Mouse (Mus musculus): ENCODE results near the gene Plch2.
"Not testable (repeated sequence)": the region's sequence is repeated elsewhere in the genome, so short reads cannot be mapped to it uniquely, and the experiment has no call there.

Gene Plch2

DNA sequence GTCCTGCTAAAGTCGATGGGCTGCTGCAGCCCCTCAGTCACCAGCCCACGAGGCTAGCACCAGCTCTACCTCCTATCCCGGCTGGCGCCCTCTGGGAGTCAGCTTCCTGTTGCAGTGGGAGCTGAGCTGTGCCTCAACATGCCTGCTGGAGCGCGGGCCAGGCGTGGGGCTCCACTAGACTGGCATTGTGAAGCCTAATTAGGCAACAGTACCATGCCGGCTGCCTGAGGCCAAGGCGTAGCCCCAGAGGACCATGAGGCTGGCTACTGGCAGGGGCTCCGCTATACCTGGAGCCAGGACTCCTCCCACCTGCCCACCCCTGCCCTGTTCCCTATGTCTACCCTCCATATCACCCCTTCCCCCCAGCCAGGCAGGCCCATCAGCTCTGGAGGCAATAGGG is at the start of gene Plch2:
Gene Plch2, minus strand, starts transcription at position 61 of the 400 bp plus-strand sequence.
- no peak for DNase-seq

DNA sequence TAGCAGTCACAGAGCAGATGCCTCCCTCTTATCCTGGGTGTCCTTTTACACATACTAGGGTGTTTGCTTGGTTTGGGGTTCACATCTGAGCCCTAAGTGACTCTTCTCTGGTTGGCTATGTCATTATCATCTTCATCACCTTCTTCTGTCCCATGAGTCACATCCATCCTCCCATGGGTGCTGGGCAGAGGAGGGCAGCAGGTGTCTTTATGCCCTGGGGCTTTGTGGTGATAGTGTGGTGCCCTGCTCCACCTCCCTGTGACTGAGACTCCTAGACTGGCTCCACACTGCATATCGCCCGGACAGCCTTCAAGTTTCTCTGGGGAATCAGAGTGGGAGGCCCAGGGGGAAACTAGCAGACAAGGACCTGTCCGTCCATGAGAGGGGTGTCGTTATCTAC is 42.0 kb upstream of the Plch2 start:
- DNase-seq, result no peak

DNA sequence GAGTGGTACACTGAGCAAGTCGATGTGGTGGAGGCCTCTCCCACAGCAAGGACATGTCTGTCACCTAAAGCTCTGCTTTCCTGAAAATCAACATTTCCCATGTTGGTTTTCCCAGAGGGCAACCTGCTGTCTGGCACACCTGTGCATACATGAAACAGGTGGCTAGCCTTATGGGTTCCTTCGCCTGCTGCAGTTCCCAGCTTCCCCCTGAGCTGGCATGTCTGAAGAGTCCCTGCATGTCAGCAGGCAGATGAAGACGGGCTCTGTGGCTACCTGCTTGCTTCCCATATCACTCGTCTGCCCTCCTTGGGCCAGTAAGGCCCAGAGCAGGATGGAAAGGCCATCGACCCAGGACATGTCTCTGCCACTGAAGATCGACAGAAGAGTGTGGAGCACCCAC is 40.9 kb upstream of the Plch2 start:
- DNase-seq, result no peak

DNA sequence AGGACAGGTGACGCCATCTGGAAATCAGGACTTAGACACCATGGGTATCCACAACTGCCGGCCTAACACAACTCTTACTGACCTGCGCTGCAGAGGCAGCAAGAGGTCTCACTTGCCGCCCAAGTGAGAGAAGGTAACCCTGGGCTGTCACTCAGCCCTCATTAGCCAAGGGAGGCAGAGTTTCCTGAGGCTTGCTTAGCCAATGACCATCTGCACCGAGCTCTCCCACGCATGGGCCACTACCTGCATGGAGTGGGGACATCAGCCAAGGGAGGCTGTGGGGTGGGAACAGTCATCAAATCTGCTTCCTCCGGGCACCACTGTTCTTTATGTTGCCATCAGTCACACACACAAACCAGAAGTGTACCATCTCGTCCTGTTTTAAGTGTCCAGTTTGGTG is 39.4 kb upstream of the Plch2 start:
- DNase-seq, result no peak

DNA sequence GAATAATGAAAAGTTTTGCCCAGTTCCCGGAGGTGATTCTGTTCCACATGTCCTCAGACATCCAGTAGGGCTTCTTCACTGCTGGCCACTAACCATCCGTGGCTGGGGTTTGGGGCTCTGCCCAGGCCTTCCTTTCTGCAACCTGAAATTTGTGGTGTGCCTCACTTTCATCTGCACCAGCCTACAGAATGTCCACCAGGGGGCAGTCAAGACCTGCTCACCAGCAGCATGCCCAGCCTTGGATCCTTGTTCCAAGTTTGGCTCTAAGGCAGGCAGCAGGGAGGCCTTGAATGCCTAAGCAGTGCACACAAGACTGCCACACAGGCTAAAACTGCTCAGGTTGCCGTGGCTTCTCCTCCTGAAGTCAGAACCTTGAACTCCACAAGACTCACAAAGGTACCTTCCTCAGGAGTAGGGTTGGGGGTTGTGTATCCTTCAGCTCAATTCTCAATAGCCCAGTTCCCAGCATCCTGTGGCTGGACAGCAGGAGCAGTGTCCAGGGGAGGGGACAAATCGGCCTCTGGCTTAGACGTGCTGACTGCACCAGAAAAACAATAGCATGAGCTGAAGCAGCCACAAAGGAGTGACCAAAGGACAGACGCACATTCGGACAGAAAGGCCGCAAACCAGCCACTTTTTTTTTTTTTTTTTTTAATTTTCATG is 38.8 kb upstream of the Plch2 start:
- peak; percentile 82 to 84 for DNase-seq

DNA sequence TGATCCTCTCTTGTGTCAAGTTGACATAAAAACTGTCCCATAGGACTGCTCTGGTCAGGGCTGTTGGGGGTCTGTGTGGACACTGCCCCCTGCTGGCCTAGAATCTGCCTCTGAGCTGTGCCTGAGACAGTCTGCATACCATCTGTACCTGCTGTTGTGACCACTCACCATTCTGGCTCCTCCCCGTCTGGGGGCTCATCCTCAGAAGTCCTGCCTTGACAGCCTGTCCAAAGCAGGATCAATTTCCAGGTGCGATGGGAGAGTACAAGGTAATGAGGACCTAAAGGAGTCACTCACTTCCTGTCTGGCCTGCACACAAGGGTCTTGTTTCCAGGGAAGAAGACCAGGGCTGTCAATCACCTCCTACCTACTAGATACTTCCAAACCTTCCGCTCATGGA is 38.0 kb upstream of the Plch2 start:
- peak in 1 of 2 experiments; percentile 61 for DNase-seq

DNA sequence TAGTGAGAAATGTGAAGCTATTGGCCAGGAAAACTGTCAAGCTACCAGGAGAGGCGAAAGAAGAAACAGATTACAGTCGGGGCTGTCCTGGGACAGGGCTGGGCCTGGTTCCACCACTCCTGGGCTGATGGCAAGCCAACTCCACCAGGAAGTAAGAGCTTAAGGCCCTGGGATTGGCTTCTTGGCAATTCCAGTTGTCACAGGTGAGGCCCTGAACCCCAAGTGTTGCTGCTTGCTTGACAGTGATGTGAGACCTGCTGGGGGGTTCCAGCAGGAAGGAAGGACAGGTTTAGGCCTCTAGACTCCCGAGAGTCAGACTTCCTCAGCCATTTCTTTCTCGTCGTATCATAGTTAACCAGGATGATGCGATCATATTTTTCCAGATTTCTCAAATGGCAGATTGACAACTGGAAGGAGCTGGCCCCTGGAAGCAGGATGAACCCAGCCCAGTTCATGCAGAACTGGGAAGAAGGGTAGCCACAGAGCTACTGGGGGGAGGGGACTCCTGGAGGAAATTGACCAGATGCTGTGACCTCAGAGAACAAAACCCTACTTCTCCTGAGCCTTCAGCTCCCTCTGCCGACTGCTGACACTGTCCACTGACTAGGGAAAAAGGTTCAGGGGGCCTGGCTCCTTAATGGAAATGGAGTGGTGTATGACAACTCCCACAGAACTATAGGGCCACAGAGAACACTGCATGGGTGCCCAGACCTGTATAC is 37.0 kb upstream of the Plch2 start:
- DNase-seq, result no peak

DNA sequence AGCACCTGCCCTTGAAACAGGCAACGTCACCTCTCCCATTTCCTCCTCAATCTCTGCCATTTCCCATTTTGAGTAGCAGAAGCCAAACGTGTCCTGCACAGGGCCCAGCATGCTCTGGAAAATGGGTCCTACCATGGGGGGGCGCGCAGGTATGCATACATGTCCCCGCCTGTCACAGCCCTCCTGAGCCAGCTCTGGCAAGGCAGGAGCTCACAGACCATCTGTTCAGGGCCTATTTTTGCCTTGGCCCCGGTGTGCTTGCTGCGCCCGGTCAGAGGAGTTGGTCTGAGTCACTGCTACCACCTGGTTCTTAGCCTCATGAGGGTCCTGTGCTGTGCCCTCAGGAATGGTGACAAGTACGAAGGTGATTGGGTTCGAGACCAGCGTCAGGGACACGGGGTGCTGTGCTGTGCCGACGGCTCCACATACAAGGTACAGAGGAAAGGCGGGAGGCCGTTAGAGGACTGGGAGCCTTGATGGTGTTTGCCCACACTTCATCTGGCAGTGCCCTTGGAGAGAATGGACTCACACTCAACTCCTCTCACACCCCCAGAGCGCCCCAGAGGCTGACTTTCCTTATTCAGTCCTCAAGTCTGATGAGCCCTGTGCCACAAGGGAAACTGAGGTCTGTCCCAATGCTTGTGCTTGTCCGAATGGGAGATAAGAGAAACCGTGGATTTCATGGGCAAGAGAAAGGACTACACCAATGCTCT is 36.3 kb upstream of the Plch2 start:
- DNase-seq, result no peak

DNA sequence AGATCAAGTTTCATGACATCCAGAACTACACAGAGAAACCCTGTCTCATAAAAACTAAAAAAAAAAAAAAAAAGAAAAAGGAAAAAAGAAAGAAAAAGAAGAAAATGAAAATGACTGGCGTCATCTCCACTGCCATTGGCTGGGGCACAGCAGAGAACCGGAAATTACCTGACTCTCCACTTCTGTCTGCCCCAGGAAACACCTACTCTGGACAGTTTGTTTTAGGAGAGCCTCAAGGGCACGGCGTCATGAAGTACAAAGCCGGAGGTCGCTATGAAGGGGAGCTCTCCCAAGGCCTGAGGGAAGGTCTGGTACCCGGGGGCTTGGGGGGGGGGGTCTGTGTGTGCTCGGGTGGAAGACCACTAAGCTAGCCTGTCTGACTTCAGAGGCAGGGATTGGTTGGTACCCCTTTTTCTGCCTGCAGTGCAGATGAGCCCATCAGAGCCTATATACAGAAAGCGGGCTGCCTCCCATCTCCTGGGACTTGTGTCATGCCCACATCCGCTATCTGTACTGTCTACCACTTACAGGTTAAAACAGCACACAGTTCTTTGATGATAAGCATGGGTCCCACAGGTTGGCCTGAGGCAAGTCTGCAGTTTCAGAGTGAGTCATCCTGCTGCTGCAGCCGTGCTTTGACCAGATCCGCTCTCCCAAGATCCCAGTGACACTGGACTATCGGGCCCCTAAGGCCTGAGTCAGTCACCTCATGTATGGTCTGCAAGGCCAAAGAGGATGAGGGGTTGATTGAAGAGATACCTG is 34.3 kb upstream of the Plch2 start:
- DNase-seq, result no peak

DNA sequence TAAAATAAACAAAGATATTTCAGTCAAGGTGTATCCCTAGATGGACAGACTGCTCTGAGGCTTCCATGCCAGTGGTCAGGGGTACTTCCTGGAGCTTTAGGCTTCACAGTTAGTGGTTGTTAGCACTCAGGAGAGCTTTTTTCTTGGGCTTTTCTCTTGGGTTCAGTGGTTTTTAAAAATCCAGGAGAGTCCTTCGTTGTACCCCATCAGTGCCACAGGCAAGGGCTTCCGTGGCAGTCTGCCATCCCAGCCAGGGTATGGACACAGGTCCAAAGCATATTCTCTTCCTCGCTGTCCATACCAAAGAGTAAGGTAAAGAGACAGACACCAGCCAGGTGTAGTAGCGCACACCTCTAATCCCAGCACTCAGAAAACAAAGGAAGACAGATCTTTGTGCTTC is 33.6 kb upstream of the Plch2 start:
- no peak for DNase-seq

DNA sequence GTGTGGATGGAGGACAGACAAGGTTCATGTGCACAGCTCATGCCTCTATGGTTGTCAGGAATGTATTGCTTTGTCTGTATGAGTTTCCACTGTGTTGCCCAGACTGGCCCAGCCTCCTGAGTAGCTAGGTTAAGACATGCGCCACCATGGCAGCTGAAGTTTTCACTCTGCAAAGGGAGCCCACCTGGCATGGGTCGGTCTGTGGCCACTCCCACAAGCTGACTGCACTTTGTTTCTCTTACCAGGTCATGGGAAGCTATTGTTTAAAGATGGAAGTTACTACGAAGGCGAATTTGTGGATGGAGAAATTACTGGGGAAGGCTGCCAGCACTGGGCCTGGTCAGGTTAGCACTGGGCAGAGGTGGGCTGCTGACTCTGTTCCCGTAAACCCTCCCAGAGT is 32.7 kb upstream of the Plch2 start:
- no peak for DNase-seq

DNA sequence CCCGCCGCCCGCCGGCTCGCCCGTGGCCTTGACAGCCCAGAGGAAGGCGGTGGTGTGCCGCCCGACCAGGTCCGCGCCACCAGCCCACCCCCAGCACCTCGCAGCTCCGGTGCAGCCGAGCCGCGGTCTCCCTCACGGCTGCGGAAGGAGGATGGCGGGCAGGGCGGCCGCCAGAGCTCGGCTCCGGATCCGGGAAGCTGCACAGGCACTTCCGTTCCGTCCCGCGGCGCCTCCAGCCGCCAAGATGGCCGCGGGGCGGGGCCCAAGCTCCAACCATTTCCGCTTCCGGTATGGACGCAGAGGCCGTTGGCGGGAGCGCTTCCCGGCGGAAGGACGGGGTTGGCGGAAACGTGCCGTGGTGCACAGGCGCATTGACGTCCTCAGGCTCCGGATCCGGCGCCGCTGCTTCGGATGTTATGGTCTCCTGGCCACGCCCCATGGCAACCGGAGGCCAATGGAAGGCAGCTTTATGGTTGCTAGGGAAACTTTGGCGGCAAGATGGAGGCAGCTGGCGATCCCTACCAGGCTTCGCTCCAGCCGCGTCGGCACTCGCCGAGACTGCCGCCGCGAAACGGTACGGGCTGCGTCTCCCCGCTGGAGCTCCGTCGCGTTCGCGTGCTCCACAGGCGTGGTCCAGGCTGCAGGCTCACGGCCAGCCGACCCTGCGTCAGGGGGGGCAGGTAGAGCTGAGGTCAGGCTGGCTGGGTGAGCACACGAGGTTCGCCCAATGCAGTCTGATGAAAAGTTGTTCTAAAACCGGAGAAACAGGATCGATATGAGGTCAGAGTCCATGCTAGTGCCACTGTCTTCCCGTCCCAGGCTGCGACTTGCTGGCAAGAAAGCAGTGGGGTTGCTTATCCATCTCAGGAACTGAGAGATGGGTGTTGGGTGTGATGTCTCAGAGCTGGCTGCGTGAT is 29.8 kb upstream of the Plch2 start, which contains the start of the genes Rer1 and Morn1:
Gene Rer1, minus strand, starts transcription at position 275 of the 917 bp plus-strand sequence.
Gene Morn1, plus strand, starts transcription at position 470 of the 917 bp plus-strand sequence.
- peak; percentile 100 for DNase-seq

DNA sequence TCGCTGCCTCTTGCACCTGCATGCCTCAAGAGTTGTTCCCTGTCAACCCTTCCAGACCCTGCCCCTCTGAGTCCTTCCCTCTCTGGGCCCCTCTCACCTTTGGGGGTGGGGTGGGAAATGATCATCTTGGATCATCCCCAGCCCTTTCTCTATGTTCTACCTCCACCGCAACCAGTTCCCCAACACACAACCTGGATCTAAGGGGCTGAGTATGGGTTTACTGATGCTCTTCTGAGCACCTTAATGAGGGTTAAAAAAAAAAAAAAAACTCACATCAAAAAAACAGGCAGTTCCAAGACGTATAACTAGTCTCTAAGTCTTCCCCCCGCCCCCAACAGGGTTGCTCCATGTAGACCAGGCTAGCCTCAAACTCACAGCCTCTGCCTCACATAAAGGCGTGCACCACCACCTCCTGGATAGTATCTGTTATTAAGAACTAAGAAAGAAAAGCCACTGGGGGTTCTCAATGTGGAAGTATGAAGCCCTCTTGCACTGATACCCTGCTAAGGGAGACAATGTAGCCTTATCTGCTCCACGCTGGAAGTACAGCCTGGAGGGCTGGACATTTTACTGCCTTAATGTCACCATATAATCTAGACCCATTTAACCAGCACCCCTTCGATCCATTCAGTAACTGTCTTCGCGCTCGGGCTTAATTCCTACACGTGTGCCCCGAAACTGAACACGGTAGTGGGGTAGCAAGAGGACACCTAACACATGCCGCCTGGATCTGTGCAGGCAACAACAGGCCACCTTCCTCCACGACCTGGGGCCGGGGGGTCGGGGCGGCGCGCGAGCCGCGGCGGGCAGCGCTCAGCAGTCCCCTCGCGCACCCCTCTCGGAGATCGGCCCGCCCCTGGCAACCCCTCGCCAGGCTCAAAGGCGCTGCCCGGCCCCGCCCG is 28.9 kb upstream of the Plch2 start:
- DNase-seq, result no peak

DNA sequence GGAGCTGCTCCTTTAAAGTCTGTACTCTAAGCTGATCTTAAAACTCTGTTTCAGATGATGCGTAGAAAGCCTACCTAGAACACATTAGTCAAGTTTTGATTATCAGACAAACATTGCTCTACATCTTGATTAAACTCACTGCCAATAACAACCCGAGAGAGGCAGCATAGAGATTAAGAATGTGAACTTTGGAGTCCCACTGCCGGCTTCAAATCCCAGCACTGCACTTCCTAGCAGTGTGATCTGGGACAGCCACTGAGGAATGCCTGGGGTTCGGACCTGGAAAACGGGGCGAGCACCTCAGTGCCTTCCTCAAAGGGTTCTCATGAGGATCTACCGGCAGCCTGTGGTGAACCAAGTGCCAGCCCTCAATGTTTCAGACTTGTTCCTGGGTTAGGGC is 27.8 kb upstream of the Plch2 start:
- DNase-seq, result peak in 1 of 2 experiments; percentile 44

DNA sequence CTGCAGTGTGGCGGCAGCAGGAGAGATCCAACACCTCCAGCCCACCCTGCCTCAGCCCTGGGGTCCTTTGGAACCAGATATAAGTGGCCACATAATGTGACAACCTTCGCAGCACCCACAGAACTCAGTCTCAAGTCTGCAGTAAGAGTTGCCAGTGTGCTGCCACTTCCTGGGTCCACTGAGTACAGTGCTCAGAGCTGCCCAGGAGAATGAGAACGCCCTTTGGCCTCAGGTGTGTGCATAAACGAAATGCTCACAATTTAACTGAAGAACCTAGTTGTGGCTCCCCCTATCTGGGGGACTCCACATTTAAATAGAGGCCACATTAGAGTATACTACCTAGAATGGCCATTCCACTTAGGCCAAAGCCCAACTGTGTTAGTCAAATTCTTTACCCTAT is 27.0 kb upstream of the Plch2 start:
- peak in 1 of 2 experiments; percentile 37 for DNase-seq

DNA sequence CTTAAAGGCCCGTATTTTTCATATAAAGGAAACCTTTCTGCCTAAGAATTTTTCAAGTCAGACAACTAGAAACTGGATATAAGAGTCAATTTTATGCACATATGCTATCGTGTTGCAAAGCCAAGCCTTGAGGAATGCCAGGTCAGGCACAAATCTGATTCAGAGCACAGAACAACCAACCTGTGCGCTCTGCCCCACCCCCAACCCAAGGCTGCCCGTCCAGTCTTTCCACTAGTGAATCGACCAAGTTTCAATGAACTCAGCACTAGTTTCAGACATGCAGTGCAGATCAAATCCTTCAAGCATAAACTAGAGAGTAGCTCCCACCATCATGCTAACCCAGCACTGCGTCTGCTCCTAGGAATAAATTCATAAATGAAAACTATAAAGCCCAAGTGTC is 23.1 kb upstream of the Plch2 start:
- peak in 1 of 2 experiments; percentile 43 for DNase-seq

DNA sequence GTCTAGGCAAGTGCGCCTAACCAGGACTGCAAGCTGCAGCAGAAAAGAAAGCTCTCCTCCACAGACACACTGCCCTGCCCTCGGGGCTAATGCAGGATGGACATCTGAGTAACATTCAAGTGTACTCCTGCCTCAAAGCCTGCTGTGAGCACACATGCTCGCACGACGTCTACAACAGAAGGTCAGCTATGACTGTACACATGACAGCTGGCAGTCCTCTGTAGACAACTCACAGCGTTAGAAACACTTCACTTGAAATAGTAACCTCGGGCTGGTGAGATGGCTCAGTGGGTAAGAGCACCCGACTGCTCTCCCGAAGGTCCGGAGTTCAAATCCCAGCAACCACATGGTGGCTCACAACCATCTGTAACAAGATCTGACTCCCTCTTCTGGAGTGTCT is 22.2 kb upstream of the Plch2 start:
- not testable (repeated sequence) for DNase-seq

DNA sequence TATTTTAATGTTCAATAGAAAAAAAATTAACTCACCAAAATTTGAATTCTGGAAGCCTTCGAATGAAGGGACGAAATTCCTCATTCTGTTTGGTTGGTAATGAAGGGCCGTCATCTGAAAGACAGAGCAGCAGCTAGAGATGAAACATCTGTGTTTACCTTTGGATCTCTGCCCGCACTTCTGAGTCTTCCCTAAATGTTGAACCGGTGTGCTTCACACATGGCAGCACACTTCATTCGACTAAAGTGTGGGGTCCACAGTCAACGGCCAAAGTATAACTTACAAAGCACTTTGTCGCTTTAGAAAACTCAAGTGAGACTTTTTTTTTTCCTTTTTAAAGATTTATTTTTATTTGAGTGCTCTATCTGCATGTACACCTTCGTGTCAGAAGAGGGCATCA is 20.1 kb upstream of the Plch2 start:
- DNase-seq, result no peak

DNA sequence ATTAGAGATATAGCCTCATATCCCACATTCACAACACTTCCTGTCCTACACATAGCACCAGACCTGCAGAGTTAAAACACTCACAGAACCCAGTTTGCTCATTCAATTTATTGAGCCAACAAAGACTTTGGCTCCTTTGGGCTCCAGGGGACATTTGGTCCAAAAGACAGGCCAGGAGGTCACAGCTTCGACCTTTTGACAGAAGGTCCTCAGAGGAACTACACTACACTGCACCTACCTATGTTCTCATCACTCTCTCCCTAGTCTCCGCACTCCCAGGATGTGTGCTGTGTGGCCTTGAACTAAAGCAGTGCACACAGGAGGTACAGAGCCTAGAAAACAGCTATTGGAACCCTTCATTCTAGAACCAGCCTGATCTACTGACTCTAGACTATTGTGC is 19.2 kb upstream of the Plch2 start:
- peak in 1 of 2 experiments; percentile 42 for DNase-seq

DNA sequence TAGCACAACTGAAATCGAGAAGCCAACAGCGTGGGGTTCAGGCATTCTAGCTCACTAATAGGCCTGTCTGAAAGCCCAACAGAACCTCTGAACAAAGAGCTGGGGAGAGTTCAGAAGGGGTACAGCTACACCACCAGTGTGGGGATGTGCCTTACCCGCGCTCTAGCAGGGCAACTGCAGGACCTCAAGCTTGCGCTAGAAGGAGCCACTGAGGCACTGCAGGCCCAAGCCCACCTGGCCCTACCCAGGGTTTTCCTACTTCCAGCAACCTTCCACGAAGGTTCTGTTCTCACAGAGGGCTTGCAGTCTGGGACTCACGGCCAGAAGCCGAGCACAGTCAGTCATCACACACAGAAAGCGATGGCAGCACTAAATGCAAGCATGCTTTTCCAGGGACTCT is 18.6 kb upstream of the Plch2 start:
- no peak for DNase-seq

DNA sequence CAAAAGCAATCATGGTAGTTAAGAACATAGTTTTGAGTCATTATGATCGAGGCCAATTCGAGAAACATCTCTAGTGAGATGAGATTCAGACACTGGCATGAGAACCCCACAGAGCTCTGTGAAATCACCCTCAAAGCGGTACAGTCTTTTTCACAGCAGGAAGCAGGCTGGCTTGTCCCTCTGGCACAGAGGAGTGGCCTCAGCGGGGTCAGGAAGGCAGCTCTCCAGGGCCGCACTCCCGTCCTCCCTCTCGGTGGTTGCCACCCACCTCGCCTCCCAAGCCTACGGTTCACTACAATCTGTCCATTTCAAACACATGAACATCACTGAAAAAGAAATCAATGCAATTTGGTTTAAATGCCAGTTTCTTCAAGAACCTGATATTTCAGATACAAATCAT is 17.8 kb upstream of the Plch2 start:
- no peak for DNase-seq
